Mouse (Mus musculus) hindbrain, embryonic 11.5 days (tissue): ENCODE results near the gene Rnase9. TPM values are rescaled to one million over a fixed set of nuclear protein-coding genes. Genes with fewer than 3 reads are reported as not detected.
A peak's percentile ranks its signal among the peaks of the same experiment; 100 is the strongest.

ENCODE experiments used
- ATAC-seq: fragments of 200-750 bp; cut with Nextera tagmentation; 2 replicates; pipeline ENCODE4 v1.8.0; 2017; ENCODE audit warnings: mild to moderate bottlenecking, moderate TSS enrichment, moderate library complexity; ENCODE audit not compliant: low FRiP score
- DNase-seq: peaks from one replicate; pipeline ENCODE4 v3.0.0-alpha.2; 2015; ENCODE audit warnings: low spot score
- H3K27ac ChIP-seq: fragments of 300-500 bp; sonication (generic); 2 replicates; pipeline ENCODE4 v1.5.1; 2014; ENCODE audit warnings: mild to moderate bottlenecking, low read depth, low read length
- H3K27me3 ChIP-seq: fragments of 300-500 bp; sonication (generic); 2 replicates; pipeline ENCODE4 v1.6.1; 2014; ENCODE audit warnings: mild to moderate bottlenecking, low read length, moderate library complexity, mixed read lengths; ENCODE audit not compliant: control insufficient read depth, insufficient read depth
- H3K36me3 ChIP-seq: fragments of 300-500 bp; sonication (generic); 2 replicates; pipeline ENCODE4 v1.6.1; 2014; ENCODE audit warnings: mild to moderate bottlenecking, low read length, moderate library complexity, mixed read lengths; ENCODE audit not compliant: control insufficient read depth, insufficient read depth
- H3K4me1 ChIP-seq: fragments of 300-500 bp; sonication (generic); replicated peaks from 2 replicates; pipeline ENCODE4 v1.6.1; 2014; ENCODE audit warnings: low read length, mixed read lengths; ENCODE audit not compliant: control insufficient read depth, insufficient read depth
- H3K4me2 ChIP-seq: fragments of 300-500 bp; sonication (generic); replicated peaks from 2 replicates; pipeline ENCODE4 v1.6.1; 2014; ENCODE audit warnings: mild to moderate bottlenecking, low read depth, low read length
- H3K4me3 ChIP-seq: fragments of 300-500 bp; sonication (generic); 2 replicates; pipeline ENCODE4 v1.5.1; 2014; ENCODE audit warnings: low read depth, low read length
- H3K9ac ChIP-seq: fragments of 300-500 bp; sonication (generic); 2 replicates; pipeline ENCODE4 v1.6.1; 2014; ENCODE audit warnings: low read depth, low read length
- H3K9me3 ChIP-seq: fragments of 300-500 bp; sonication (generic); 2 replicates; pipeline ENCODE4 v1.6.1; 2016; ENCODE audit warnings: low read length; ENCODE audit not compliant: control insufficient read depth
- WGBS: fragments of 180-500 bp; shearing (Covaris S2); extraction: QIAGEN DNeasy Blood & Tissue Kit; methylation state at CpG from one replicate; pipeline ENCODE4 v1.1.7; 2014; 5-methylcytosine and 5-hydroxymethylcytosine counted together
- polyA plus RNA-seq: library from polyadenylated mRNA; unstranded; fragments of >200 nt; fragmentation: Nextera tagmentation; extraction: Ambion mirVana; gene quantifications from 2 replicates; pipeline ENCODE4 v1.2.1, GENCODE M21; 2014

Rnase9 gene
- not detected in 2 replicates for polyA plus RNA-seq

GRCm38 (mm10) chr14:51041769-51042168 is at the start of gene Rnase9:
Gene Rnase9 (minus strand): TSS chr14:51041869.
- ATAC-seq (no peak), DNase-seq (no peak)
- Histone ChIP-seq H3K4me1 (no peaks in the 10 kb centered on the region), H3K9me3 (no peaks in the 10 kb centered on the region), H3K27ac (no peak within 1 kb of the TSS), H3K36me3 (no peaks in the 10 kb centered on the region), H3K4me2 (no peak within 1 kb of the TSS), H3K27me3 (no peaks in the 10 kb centered on the region), H3K4me3 (no peak within 1 kb of the TSS), H3K9ac (no peak within 1 kb of the TSS)
- 66% methylated on average over 6 of the region's 6 CpGs for WGBS

GRCm38 (mm10) chr14:51090077-51090781 is 48.6 kb upstream of the Rnase9 start:
- peak overlapping the region; percentile 28 for H3K9ac ChIP-seq
- peak overlapping the region; percentile 58 for H3K27ac ChIP-seq
- H3K9me3 ChIP-seq = no peaks in the 10 kb centered on the region
- peak overlapping the region; percentile 56 for H3K4me3 ChIP-seq
- ATAC-seq (peak; percentile 57), DNase-seq (peak; percentile 91)
- H3K4me2 ChIP-seq = peak overlapping the region; percentile 61
- no peaks in the 10 kb centered on the region for H3K27me3 ChIP-seq
- no peaks in the 10 kb centered on the region for H3K4me1 ChIP-seq
- WGBS = under 1% methylated on average over 27 of the region's 27 CpGs
- H3K36me3 ChIP-seq = no peaks in the 10 kb centered on the region

DNA sequence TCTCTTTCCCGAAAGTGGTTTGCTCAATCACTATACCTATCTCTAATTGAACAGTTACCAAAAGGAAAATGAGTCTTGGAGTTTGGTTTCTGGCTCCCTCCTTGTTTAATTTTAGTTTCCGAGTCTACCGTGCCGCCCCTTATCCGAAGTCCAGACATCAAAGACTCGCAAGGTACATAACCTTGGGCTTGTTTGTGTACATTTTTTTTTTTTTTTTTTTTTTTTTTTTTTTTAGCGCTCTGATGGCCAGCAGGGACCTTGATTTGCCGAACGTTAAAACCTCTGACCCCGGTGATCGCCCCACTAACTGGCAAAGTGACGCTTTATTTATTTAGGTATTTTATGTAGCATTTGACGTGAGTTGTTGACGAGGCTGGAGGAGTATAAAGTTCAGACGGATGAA is 48.0 kb upstream of the Rnase9 start:
- Histone ChIP-seq H3K27ac (peak overlapping the region; percentile 58), H3K4me2 (peak overlapping the region; percentile 61), H3K4me3 (peak overlapping the region; percentile 56), H3K9ac (peak overlapping the region; percentile 28), H3K9me3 (no peaks in the 10 kb centered on the region), H3K4me1 (no peaks in the 10 kb centered on the region), H3K36me3 (no peaks in the 10 kb centered on the region), H3K27me3 (no peaks in the 10 kb centered on the region)
- no peak for ATAC-seq
- no peak for DNase-seq
- WGBS = under 1% methylated on average over 15 of the region's 15 CpGs

- Histone ChIP-seq H3K9ac (peak overlapping the region; percentile 37), H3K27me3 (no peaks in the 10 kb centered on the region), H3K27ac (no peak overlapping the region), H3K4me3 (peak overlapping the region; percentile 56), H3K9me3 (no peaks in the 10 kb centered on the region), H3K36me3 (no peaks in the 10 kb centered on the region), H3K4me1 (no peaks in the 10 kb centered on the region), H3K4me2 (peak overlapping the region; percentile 61)
- ATAC-seq (peak; percentile 92), DNase-seq (peak; percentile 98)
- 1% methylated on average over 34 of the region's 34 CpGs for WGBS
Measured at GRCm38 (mm10) chr14:51088970-51089673, 47.5 kb upstream of the Rnase9 start.

- H3K27ac ChIP-seq = no peak overlapping the region
- no peaks in the 10 kb centered on the region for H3K4me1 ChIP-seq
- DNase-seq = peak; percentile 86
- H3K27me3 ChIP-seq = 0 out of 2 replicates have a peak, but pooled peaks cover 2% of the 10 kb centered on the region
- H3K4me3 ChIP-seq = peak overlapping the region; percentile 56
- peak overlapping the region; percentile 61 for H3K4me2 ChIP-seq
- peak; percentile 48 for ATAC-seq
- no peaks in the 10 kb centered on the region for H3K9me3 ChIP-seq
- WGBS = under 1% methylated on average over 23 of the region's 23 CpGs
- no peaks in the 10 kb centered on the region for H3K36me3 ChIP-seq
- peak overlapping the region; percentile 37 for H3K9ac ChIP-seq
Measured at GRCm38 (mm10) chr14:51088166-51088969, 46.7 kb upstream of the Rnase9 start.

DNA sequence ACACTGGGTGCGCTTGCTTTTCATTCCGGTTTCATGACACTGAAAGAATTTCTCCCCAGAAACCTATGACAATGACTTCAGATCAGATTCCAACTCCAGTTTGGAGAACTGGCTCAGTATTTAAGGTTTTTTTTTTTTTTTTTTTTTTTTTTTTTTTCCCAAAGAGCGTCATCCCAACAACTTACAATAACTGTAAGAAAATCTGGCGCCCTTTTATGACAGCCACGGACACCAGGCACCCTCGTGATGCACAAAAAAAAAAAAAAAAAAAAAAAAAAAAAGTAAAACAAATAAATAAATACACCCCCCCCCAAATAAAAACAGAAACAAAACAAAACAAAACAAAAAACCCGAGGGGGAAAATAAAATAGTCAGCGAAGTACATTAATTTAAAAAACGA is 46.1 kb upstream of the Rnase9 start:
- ATAC-seq (no peak), DNase-seq (peak; percentile 21)
- H3K4me3 ChIP-seq = peak overlapping the region; percentile 56
- H3K4me2 ChIP-seq = peak overlapping the region; percentile 61
- WGBS = 10% methylated on average over 9 of the region's 9 CpGs
- no peaks in the 10 kb centered on the region for H3K36me3 ChIP-seq
- no peak overlapping the region for H3K9ac ChIP-seq
- no peak overlapping the region for H3K27ac ChIP-seq
- H3K9me3 ChIP-seq = no peaks in the 10 kb centered on the region
- H3K4me1 ChIP-seq = no peaks in the 10 kb centered on the region
- H3K27me3 ChIP-seq = 0 out of 2 replicates have a peak, but pooled peaks cover 2% of the 10 kb centered on the region

DNA sequence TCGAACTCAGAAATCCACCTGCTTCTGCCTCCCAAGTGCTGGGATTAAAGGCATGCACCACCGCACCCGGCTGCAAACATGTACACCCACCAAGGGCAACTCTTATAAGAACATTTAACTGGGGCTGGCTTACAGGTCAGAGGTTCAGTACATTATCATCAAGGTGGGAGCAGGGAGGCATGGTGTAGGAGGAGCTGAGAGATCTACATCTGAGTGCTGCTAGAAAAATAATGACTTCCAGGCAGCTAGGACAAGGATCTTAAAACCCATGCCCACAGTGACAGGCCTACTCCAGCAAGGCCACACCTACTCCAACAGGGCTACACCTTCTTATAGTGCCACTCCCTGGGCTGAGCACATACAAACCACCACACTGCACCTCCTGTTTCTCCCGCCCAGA is 44.2 kb upstream of the Rnase9 start:
- DNase-seq = no peak
- H3K27me3 ChIP-seq = 0 out of 2 replicates have a peak, but pooled peaks cover 2% of the 10 kb centered on the region
- H3K4me3 ChIP-seq = no peak overlapping the region
- no peak overlapping the region for H3K9ac ChIP-seq
- no peaks in the 10 kb centered on the region for H3K36me3 ChIP-seq
- 82% methylated on average over 4 of the region's 4 CpGs for WGBS
- H3K4me1 ChIP-seq = no peaks in the 10 kb centered on the region
- no peak overlapping the region for H3K27ac ChIP-seq
- H3K9me3 ChIP-seq = no peaks in the 10 kb centered on the region
- no peak overlapping the region for H3K4me2 ChIP-seq
- ATAC-seq = no peak

DNA sequence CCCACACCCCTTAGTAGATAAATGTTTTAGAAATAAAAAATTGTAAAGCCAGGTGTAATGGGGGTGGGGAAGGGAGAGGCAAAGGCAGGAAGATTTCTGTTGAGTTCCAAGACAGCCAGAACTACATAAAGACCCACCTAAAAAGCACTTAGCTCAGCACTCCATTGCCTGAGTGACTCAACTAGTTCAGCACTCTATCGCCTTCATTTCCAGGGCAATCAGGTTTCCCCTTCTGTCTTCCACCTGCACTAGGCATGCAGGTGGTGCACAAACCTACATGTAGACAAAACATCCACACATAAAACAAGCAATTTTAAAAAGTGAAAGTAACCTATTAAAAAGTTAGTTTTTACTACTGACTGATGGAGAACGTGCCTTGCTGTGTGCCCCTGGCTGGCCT is 43.4 kb upstream of the Rnase9 start:
- Histone ChIP-seq H3K4me3 (no peak overlapping the region), H3K9ac (no peak overlapping the region), H3K36me3 (no peaks in the 10 kb centered on the region), H3K27me3 (0 out of 2 replicates have a peak, but pooled peaks cover 2% of the 10 kb centered on the region), H3K27ac (no peak overlapping the region), H3K4me2 (no peak overlapping the region), H3K9me3 (no peaks in the 10 kb centered on the region), H3K4me1 (no peaks in the 10 kb centered on the region)
- WGBS = 90% methylated on average over 2 of the region's 2 CpGs
- ATAC-seq (no peak), DNase-seq (no peak)
